Mouse (Mus musculus): Measurements from ENCODE around the gene Clint1. TPM values are rescaled to one million over a fixed set of nuclear protein-coding genes. Genes with fewer than 3 reads are reported as not detected.

The Clint1 gene
- polyA plus RNA-seq, 1 experiment from 2014 or later: 67.7 TPM

GRCm38 (mm10) chr11:45852124-45852994, 508 bp downstream of the Clint1 start:
- DNase-seq (ENCODE audit: low spot score) (peak; percentile 34), ATAC-seq (ENCODE audit: insufficient read depth, low FRiP score, low TSS enrichment) (peak; percentile 48)
- H3K9me3 ChIP-seq (ENCODE audit: control insufficient read depth, low read length): no peaks in the 10 kb centered on the region
- H3K9ac ChIP-seq (ENCODE audit: low read length): peak overlapping the region; percentile 92
- no peaks in the 10 kb centered on the region for H3K27me3 ChIP-seq (ENCODE audit: control insufficient read depth, insufficient read depth, low read length)
- peak overlapping the region; percentile 27; the same call in 1 of the 2 replicates for H3K27ac ChIP-seq (ENCODE audit: low read depth, low read length)
- H3K4me2 ChIP-seq (ENCODE audit: low read depth): peak overlapping the region; percentile 64
- peaks cover 8% of the 10 kb centered on the region for H3K4me1 ChIP-seq (ENCODE audit: control insufficient read depth, insufficient read depth, low read length)
- peak overlapping the region; percentile 98 for H3K4me3 ChIP-seq (ENCODE audit: low read depth, low read length)
- H3K36me3 ChIP-seq (ENCODE audit: control insufficient read depth, insufficient read depth, low read length): no peaks in the 10 kb centered on the region
- 2% methylated on average over 47 of the region's 58 CpGs for WGBS

- no peaks in the 10 kb centered on the region for H3K27me3 ChIP-seq (ENCODE audit: control insufficient read depth, insufficient read depth, low read length)
- H3K9me3 ChIP-seq (ENCODE audit: control insufficient read depth, low read length): no peaks in the 10 kb centered on the region
- peak overlapping the region; percentile 98 for H3K4me3 ChIP-seq (ENCODE audit: low read depth, low read length)
- H3K9ac ChIP-seq (ENCODE audit: low read length): no peak overlapping the region; the same call in 1 of the 2 replicates
- DNase-seq (ENCODE audit: low spot score) (no peak), ATAC-seq (ENCODE audit: insufficient read depth, low FRiP score, low TSS enrichment) (no peak)
- H3K27ac ChIP-seq (ENCODE audit: low read depth, low read length): no peak overlapping the region
- 73% methylated on average over 6 of the region's 6 CpGs for WGBS
- peak overlapping the region; percentile 64 for H3K4me2 ChIP-seq (ENCODE audit: low read depth)
- H3K4me1 ChIP-seq (ENCODE audit: control insufficient read depth, insufficient read depth, low read length): peaks cover 8% of the 10 kb centered on the region
- no peaks in the 10 kb centered on the region for H3K36me3 ChIP-seq (ENCODE audit: control insufficient read depth, insufficient read depth, low read length)
These were observed 1.1 kb downstream of the Clint1 start for GRCm38 (mm10) chr11:45852995-45853317.

- DNase-seq (ENCODE audit: low spot score): no peak
- WGBS: 98% methylated on average over 2 of the region's 2 CpGs
- H3K4me1 ChIP-seq (ENCODE audit: control insufficient read depth, insufficient read depth, low read length): peaks cover 8% of the 10 kb centered on the region
- no peak overlapping the region for H3K4me3 ChIP-seq (ENCODE audit: low read depth, low read length)
- no peaks in the 10 kb centered on the region for H3K27me3 ChIP-seq (ENCODE audit: control insufficient read depth, insufficient read depth, low read length)
- no peak overlapping the region for H3K9ac ChIP-seq (ENCODE audit: low read length)
- no peaks in the 10 kb centered on the region for H3K9me3 ChIP-seq (ENCODE audit: control insufficient read depth, low read length)
- no peak for ATAC-seq (ENCODE audit: insufficient read depth, low FRiP score, low TSS enrichment)
- no peak overlapping the region for H3K4me2 ChIP-seq (ENCODE audit: low read depth)
- H3K36me3 ChIP-seq (ENCODE audit: control insufficient read depth, insufficient read depth, low read length): no peaks in the 10 kb centered on the region
- H3K27ac ChIP-seq (ENCODE audit: low read depth, low read length): no peak overlapping the region
These were observed 2.1 kb downstream of the Clint1 start for GRCm38 (mm10) chr11:45853916-45854315.

- Histone ChIP-seq H3K9ac (ENCODE audit: low read length) (no peak overlapping the region), H3K27ac (ENCODE audit: low read depth, low read length) (no peak overlapping the region), H3K4me3 (ENCODE audit: low read depth, low read length) (no peak overlapping the region), H3K4me1 (ENCODE audit: control insufficient read depth, insufficient read depth, low read length) (peaks cover 8% of the 10 kb centered on the region), H3K36me3 (ENCODE audit: control insufficient read depth, insufficient read depth, low read length) (no peaks in the 10 kb centered on the region), H3K4me2 (ENCODE audit: low read depth) (no peak overlapping the region), H3K9me3 (ENCODE audit: control insufficient read depth, low read length) (no peaks in the 10 kb centered on the region), H3K27me3 (ENCODE audit: control insufficient read depth, insufficient read depth, low read length) (no peaks in the 10 kb centered on the region)
- ATAC-seq (ENCODE audit: insufficient read depth, low FRiP score, low TSS enrichment) (no peak), DNase-seq (ENCODE audit: low spot score) (no peak)
- 80% methylated on average over 7 of the region's 7 CpGs for WGBS
These were observed 2.5 kb downstream of the Clint1 start for GRCm38 (mm10) chr11:45854381-45854780.

GRCm38 (mm10) chr11:45855407-45856148, 3.7 kb downstream of the Clint1 start:
- ATAC-seq (ENCODE audit: insufficient read depth, low FRiP score, low TSS enrichment): no peak
- no peaks in the 10 kb centered on the region for H3K36me3 ChIP-seq (ENCODE audit: control insufficient read depth, insufficient read depth, low read length)

GRCm38 (mm10) chr11:45856149-45856516, 4.3 kb downstream of the Clint1 start:
- Histone ChIP-seq H3K36me3 (ENCODE audit: control insufficient read depth, insufficient read depth, low read length) (no peaks in the 10 kb centered on the region), H3K27me3 (ENCODE audit: control insufficient read depth, insufficient read depth, low read length) (no peaks in the 10 kb centered on the region), H3K9me3 (ENCODE audit: control insufficient read depth, low read length) (no peaks in the 10 kb centered on the region), H3K27ac (ENCODE audit: low read depth, low read length) (no peak overlapping the region), H3K4me2 (ENCODE audit: low read depth) (no peak overlapping the region), H3K9ac (ENCODE audit: low read length) (no peak overlapping the region), H3K4me3 (ENCODE audit: low read depth, low read length) (no peak overlapping the region), H3K4me1 (ENCODE audit: control insufficient read depth, insufficient read depth, low read length) (peaks cover 8% of the 10 kb centered on the region)
- no peak for ATAC-seq (ENCODE audit: insufficient read depth, low FRiP score, low TSS enrichment)
- 87% methylated on average over 6 of the region's 6 CpGs for WGBS
- DNase-seq (ENCODE audit: low spot score): no peak

More at GRCm38 (mm10) chr11:45855407-45856148, 3.7 kb downstream of the Clint1 start:
- Histone ChIP-seq H3K4me2 (ENCODE audit: low read depth) (no peak overlapping the region), H3K4me1 (ENCODE audit: control insufficient read depth, insufficient read depth, low read length) (peaks cover 8% of the 10 kb centered on the region), H3K9ac (ENCODE audit: low read length) (no peak overlapping the region), H3K4me3 (ENCODE audit: low read depth, low read length) (no peak overlapping the region), H3K27me3 (ENCODE audit: control insufficient read depth, insufficient read depth, low read length) (no peaks in the 10 kb centered on the region), H3K27ac (ENCODE audit: low read depth, low read length) (no peak overlapping the region), H3K9me3 (ENCODE audit: control insufficient read depth, low read length) (no peaks in the 10 kb centered on the region)
- no peak for DNase-seq (ENCODE audit: low spot score)
- 83% methylated on average over 7 of the region's 7 CpGs for WGBS

- 83% methylated on average over 7 of the region's 7 CpGs for WGBS
These were observed 9.5 kb downstream of the Clint1 start for GRCm38 (mm10) chr11:45861334-45861733.

GRCm38 (mm10) chr11:45864409-45864808, 12.6 kb downstream of the Clint1 start:
- no peak overlapping the region for H3K27ac ChIP-seq (ENCODE audit: low read depth, low read length)
- no peaks in the 10 kb centered on the region for H3K4me1 ChIP-seq (ENCODE audit: control insufficient read depth, insufficient read depth, low read length)
- no peaks in the 10 kb centered on the region for H3K27me3 ChIP-seq (ENCODE audit: control insufficient read depth, insufficient read depth, low read length)
- ATAC-seq (ENCODE audit: insufficient read depth, low FRiP score, low TSS enrichment) (no peak), DNase-seq (ENCODE audit: low spot score) (no peak)
- H3K4me3 ChIP-seq (ENCODE audit: low read depth, low read length): no peak overlapping the region
- WGBS: 94% methylated on average over 3 of the region's 3 CpGs
- H3K9ac ChIP-seq (ENCODE audit: low read length): no peak overlapping the region
- no peaks in the 10 kb centered on the region for H3K9me3 ChIP-seq (ENCODE audit: control insufficient read depth, low read length)
- H3K36me3 ChIP-seq (ENCODE audit: control insufficient read depth, insufficient read depth, low read length): no peaks in the 10 kb centered on the region
- H3K4me2 ChIP-seq (ENCODE audit: low read depth): no peak overlapping the region

More at GRCm38 (mm10) chr11:45861334-45861733, 9.5 kb downstream of the Clint1 start:
- no peak overlapping the region for H3K27ac ChIP-seq (ENCODE audit: low read depth, low read length)
- no peak overlapping the region for H3K9ac ChIP-seq (ENCODE audit: low read length)
- no peaks in the 10 kb centered on the region for H3K9me3 ChIP-seq (ENCODE audit: control insufficient read depth, low read length)
- H3K4me3 ChIP-seq (ENCODE audit: low read depth, low read length): no peak overlapping the region
- H3K27me3 ChIP-seq (ENCODE audit: control insufficient read depth, insufficient read depth, low read length): no peaks in the 10 kb centered on the region
- H3K36me3 ChIP-seq (ENCODE audit: control insufficient read depth, insufficient read depth, low read length): no peaks in the 10 kb centered on the region
- H3K4me2 ChIP-seq (ENCODE audit: low read depth): no peak overlapping the region
- DNase-seq (ENCODE audit: low spot score): no peak
- no peak for ATAC-seq (ENCODE audit: insufficient read depth, low FRiP score, low TSS enrichment)
- no peaks in the 10 kb centered on the region for H3K4me1 ChIP-seq (ENCODE audit: control insufficient read depth, insufficient read depth, low read length)
